Mouse (Mus musculus): ENCODE measurements at regions not wholly inside any gene's neighbourhood (a gene's known extent, or its start where the extent isn't known, plus 50 kb on each side); places are given as distances from the start of the nearest gene placed in this dataset.

DNA sequence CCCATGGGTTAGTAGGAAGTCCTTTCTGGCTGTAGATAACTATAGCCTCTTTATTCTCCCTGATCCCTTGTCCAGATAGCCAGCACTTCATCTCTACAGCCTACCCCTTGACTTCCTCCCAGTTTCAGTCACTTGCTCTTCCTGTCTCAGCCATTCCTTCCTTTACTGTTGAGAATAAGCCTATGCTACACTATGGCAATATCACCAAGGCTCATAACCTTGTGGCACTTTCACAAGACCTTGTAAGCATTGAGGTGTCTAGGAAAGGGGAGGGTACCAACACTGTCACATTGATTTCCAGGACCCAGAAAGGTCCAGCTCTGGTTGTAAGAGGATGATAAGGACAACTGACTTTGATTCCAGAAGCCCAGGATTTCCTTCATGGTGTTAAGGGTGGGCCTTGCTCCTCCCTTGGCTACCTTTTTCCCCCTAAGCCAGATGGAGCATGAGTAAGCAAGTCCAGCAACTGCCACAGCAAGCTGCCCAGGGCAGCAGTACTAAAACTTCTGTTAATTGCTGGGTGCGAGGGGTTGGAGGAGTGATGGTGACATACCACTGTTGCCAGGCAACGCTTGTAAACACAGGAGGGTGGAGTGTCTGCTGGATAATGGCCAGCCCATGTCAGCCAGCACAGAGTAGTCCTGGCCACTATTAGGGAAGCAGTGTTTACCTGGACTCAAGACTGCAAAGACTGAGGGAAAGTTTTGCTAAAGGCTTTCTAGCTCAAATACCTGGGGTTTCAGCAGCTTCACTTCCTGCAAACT, 75.7 kb downstream of the Ankrd16 start:
- DNase-seq, result no peak

DNA sequence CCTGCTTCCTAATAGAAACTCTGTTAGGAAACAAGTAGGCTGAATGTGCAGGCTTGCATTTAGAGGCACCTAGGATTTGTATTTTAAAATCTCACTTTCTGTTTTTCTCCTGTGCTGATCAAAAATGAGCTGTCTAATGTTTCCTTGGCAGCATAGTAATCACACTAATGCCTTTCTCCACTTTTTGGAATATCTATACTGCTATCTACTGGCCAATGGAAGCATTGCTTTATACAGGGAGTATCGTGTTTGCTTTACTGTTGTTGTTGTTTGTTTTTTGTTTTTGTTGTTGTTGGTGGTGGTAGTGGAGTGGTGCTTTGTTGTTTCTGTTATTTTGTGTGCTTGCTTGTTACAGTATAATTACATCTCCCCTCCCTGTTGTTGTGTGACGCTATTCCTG, 92.3 kb downstream of the Ankrd16 start:
- no peak for DNase-seq

DNA sequence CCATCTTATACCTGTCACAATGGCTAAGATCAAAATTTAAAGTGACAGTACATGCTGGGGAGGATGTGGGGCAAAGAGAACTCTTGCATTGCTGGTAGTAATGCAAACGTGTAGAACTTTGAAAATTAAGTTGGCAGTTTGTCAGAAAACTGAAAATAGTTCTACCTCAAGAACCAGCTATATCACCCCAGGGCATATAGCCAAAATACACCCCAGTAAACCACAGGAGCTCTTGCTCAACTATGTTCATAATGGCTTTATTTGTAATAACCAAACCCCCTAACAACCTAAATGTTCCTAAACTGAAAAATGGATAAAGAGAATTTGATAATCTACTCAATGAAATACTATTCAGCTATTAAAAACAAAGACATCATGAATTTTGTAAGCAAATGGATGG, 102.3 kb downstream of the Ankrd16 start:
- DNase-seq, result no peak

DNA sequence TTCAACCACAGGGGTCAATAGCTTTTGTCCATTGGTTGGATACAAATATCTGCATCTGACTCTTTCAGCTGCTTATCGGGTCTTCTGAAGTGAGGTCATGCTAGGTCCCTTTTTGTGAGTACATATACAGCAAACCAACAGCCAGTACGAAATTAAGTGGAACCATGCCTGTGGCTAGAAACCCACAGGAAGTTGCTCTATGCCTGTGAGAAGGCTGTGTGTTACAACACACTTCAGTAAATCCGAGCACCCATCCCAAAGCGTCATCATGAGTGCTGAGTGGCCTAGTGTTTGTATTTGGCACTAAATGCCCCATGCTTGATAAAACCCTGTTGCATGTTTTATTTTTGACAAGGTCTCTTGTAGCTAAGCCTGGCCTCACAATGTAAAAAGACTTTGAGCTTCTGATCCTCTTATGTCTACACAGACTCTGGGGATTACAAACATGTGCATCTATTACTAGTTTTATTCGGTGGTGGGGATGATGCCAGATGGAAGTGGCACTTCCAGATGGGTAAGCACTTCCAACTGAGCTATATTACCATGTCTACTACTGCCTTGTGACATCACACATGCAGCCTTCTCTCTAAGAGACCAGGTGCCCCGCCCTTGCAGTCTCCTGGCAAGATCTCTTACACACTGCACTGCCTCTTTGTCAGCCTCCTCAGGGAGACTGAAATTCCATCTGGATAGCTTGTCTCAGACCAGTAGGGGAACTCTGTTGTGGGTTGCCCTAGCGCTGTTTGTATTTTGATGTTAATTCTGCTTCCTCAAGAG, 117.3 kb downstream of the Ankrd16 start:
- no peak for DNase-seq

DNA sequence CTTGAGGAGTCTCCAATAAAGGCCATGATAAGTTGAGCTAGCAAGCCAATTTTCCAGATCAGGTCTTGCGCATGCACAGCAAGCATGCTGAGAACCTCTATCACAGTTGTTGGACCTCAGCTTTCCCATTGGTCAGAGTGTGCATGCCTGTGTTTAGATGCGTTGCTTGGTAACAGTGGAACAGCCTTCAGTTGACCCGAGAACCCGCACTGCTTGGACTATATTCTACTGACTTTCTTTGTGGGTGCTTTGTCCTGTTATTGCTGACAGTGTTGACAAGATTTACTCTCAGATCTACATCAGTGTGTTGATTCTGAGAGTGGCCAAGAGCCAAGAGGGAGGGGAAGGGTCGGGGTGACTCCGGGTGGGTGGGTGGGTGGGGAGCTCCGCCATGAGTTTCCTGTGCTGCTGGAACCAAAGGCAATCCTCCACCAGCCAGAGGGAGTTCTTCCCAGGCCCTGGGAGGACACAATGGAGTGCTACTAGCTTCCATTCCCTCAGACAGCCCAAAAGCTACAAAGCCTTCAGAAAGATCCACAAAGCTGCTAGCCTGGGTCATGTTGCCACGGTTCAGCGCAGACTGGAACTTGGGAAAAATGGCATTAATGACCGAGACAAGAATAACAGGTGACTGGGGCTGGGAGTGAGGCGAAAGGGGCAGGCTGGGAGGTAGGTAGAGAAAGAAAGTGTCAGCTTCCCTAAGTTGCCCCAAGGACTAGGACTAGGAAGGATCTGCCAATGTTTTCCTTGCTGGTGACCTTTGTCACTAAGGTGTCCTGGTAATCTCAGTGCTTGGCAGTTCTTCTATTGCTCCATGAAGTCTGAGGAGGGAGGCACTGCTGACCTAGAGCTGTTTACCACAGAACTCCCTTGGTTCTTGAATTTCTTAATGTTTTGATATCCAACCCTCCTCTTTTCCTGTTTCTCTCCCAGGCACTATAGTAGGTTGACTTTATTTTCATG, 122.3 kb downstream of the Ankrd16 start:
- DNase-seq, result no peak

DNA sequence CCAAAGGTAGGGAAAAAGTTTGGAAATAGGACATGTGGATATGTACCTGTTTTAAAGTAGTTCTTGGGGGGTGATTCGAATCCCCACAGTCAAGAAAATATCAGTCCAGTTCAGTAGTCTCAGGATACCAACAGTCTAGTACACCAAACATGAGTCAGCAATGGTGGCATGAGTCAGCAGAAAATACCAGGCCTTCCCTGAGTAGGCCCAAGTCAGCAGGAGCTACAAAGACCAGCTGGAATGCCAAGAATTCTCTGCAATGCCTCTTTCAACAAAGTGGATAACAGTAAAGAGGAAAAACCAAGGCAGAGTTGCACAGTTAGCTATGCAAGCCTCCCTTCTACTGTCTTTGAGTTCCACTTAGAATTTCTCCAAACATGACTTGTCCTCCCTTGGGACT, 137.1 kb downstream of the Ankrd16 start:
- no peak for DNase-seq

DNA sequence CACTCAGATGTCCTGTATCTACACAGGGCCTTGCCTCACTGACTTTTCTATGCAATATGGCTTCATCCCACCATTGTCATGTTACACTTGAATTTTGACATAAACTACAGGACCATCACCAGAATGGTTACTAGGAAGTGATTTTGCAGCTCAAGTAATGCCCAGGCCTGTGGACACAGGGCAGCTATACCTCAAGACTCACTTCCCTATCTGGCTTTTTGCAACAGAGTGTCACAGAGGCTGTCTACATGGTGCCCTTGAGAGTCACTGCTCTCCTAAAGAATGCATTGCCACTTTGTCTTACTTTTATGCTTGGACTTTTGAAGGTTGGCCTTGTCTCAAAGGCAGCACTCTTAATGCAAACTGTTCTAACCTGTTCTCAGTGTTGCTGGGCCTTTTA, 139.7 kb downstream of the Ankrd16 start:
- DNase-seq, result no peak

DNA sequence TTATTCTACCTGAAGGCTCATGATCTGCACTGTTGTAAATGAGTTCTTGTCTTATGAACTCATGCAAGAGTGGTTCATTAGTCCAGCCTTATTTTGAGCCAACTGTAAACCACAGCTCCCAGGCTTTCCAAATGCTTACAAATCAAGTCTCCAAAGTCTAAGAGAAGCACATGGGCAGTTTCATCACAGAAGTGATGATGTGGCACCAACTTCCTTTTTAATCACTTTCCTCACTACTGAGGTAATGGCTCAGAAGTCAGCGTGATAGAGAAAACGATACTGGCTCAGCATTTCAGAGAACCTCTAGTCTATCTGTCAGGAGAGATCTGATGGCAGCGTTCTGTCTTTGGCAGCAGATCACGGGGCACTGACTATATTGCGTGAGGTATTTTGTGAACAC, 140.4 kb downstream of the Ankrd16 start:
- DNase-seq, result no peak

DNA sequence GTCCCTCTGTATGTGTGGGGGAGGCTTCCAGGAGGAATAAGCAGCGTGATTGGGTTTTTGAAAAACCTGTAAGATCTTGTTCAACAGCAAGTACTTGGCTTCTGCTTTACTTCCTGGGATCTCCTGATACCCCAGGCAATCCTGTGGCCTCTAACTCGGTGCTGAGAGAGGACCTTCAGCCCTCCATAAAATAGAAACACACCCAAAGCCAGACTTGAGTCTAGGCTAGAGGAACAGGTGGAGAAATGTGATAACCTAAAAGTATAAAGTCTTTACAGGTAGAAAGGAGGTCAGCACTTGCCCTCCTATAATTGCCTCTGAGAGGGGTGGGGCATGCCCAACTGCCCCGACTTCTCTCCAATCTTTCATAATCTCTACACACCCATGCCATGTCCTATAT, 183.1 kb downstream of the Ankrd16 start:
- no peak for DNase-seq

DNA sequence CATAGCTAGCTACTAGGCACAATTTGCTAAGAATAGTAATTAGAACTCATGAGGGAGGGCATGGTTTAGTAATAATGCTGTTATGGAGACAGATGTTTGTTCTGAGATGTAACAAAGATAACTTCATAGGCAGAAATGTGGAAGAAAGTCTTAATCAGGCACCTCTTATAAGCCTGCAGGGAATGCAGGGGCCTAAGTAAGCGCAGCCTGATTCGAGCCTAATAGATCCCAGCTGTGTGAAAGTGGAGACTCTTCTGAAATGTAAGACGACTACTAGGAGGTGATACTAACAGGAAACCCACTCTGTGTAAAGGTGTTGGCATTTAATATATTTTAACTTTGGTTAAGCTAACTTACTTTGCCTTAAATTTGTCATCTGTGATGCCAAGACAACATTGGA, 187.7 kb downstream of the Ankrd16 start:
- no peak for DNase-seq

DNA sequence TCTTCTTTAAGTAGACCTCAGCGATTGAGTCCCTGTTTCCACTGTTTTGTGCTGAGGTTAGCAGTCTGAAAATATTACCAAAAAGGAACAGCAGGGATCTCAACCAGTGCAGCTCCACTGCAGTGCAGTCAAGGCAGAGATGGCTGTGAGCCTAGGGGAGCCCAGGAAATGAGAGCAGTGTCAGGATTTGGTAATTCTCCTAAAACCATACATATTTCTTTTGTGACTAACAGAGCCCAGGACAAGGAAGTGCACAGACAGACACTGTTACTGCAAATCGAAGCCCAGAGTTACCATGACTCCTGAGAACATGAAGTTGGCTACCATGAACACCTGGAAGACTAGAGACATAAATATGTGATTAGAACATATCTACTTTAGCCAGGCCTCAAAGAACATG, 189.3 kb downstream of the Ankrd16 start:
- DNase-seq, result no peak

DNA sequence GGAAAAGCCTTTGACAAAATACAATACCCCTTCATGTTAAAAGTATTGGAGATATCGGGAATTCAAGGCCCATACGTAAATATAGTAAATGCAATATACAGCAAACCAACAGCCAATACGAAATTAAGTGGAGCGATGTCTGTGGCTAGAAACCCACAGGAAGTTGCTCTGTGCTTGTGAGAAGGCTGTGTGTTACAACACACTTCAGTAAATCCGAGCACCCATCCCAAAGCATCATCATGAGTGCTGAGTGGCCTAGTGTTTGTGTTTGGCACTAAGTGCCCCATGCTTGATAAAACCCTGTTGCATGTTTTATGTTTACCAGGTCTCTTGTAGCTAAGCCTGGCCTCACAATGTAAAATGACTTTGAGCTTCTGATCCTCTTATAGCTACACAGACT, 194.3 kb downstream of the Ankrd16 start:
- no peak for DNase-seq

DNA sequence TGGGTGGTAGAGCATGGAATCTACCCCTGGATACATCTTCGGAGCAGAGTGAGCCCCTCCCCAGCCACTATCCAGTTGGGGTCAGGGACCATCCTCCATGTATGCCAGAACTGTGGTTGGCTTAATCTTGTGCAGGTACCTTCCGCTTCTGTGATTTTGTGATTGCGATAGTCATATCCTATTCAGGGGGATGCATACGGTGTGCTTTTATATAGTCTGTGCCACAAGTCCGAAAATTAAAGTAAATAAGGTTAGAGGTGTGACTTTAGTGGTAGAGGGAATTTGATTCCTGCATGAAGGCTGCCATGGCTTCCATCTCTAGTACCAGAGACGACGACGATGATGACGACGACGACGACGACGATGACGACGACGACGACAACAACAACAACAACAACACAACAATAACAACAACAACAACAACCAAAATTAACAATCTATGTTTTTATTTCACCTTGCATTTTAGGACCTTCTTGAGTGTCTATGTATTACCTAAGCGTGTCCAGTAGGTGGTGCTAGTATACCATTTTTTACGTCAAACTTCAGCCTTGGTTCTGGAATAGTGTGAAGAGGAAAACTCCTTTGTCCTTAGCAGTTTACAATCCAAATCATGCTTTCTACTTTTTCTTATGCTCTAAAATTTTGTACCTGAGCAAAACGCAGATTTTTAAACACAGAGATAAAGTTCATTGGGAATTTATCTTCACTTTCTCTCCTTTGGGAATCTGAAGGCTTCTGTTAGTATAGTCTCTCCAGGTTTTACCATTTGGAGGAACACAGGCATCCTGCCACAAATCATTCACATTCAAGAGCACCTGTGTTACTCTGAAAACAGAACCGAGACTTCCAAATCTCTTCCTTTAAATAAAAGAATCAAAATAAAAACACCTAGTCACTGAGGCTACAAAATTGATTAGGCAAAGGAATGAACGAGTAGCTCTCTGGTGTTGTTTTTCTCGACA, 224.5 kb downstream of the Ankrd16 start:
- DNase-seq, result no peak

DNA sequence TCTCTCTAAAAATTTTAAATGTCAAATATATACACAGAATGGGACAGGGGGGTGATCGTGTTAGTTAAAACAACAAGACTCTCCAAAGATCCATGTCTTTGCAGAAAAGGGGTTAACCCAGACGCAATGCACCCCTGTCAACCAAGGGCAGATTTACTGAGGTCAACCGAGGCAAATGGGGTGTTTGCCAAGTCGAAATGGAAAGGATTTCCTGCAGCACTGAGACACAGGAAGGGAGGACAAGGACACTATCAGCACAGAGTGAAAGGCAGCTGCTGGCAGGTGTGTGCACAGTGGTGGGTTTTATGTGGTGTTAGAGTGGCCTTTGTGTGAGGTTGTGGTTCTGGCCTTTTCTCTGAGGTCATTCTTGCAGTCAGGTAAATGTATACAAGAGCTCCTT, 226.7 kb downstream of the Ankrd16 start:
- DNase-seq, result no peak

DNA sequence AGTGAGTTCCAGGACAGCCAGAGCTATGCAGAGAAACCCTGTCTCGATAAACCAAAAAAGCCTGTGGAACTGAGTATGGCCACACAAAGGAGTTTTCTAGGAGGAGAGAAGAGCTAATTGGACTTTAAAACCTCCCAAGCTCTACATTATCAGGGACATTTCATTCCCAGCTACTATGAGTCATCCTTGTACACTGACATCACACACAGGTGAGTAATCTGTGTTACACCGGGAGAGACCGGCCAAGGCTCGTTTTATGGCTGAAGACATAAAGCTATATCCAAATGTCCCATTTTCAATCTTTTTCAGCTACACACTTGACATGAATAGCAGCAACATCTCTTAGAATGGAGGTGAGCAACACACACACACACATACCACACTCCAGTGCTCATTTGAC, 229.5 kb downstream of the Ankrd16 start:
- no peak for DNase-seq

DNA sequence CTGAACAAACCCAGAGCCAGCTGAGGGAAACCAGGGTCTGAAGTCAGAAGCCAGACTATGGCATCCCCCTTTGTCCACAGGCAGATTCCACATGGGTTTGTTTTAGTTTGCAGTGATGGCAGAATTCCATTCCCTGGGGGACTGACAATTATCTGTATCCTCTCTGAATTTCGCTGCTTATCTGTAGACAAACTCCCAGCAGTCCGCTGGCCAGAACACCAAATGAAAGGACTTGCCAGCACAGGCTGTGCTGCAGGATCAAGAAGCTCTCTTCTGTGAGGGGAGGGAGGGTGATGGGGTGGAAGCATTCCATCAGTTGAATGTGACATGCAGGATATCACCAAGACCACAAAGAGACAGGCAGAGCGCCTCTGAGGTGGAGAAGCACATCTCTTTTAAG, 233.8 kb downstream of the Ankrd16 start:
- DNase-seq, result no peak

DNA sequence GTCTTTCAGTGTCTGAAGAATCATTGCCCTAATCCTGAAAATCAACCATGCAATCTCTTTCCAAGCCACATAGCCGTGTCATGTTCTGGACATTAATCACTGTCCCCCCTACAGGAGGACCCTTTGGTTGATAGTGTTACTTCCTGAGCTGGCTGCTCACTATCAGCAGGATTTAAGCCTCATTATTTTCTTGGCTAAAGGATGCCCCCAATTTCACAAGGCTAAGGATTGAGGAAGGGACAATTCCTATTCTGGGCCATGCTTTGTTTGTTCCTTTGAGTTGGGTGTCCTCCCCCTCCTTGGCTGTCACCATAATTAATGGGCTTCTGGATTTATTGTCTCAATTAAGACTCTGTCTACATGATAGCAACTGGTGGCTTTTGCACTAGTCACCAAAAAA, 241.9 kb downstream of the Ankrd16 start:
- no peak for DNase-seq

DNA sequence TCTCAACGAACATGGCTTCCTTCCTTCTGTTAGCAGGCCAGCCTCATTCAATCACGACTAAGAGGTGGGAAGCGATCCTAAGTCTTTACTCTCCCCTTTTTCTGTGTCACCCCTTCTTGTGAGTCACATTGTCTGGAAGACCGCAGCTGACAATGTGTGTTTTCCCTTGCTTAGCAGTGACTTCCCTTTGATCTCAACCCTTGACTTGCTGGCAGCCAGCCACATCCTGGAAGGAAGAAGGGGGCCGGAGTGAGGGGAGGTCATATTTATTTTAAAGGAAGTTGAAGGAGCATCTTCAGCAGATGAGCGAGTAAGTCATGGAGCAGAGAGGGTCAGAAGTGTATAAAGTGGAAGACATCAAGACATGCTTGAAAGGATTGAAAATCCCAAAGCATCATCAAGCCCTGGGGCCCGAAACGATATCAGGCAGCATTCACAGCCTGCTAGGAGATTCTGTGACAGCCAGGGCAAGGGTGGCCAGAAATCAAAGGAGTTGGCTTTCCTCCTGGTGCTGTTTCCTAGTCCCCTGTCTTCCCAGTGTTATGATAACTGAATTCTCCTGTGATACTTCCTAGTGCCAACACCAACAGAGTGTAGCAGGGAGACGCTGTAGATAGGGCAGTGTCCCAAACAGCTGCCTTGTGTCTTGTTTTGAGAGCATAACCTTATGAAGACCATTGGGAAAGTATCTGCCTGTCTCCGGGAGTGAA, 245.9 kb downstream of the Ankrd16 start:
- DNase-seq, result peak; percentile 17

DNA sequence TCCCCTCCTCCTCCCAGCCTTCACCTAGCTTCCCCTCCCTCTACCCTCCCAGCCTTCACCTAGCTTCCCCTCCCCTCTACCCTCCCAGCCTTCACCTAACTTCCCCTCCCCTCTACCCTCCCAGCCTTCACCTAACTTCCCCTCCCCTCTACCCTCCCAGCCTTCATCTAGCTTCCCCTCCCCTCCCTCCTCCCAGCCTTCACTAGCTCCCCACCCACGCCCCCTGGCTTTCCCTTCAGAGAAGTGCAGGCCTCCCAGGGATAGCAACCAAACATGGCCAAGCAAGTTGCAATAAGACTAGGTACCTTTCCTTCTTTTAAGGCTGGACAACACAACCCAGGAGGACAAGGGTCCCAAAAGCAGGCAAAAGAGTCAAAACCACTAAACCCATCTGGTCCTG, 248.5 kb downstream of the Ankrd16 start:
- no peak for DNase-seq

DNA sequence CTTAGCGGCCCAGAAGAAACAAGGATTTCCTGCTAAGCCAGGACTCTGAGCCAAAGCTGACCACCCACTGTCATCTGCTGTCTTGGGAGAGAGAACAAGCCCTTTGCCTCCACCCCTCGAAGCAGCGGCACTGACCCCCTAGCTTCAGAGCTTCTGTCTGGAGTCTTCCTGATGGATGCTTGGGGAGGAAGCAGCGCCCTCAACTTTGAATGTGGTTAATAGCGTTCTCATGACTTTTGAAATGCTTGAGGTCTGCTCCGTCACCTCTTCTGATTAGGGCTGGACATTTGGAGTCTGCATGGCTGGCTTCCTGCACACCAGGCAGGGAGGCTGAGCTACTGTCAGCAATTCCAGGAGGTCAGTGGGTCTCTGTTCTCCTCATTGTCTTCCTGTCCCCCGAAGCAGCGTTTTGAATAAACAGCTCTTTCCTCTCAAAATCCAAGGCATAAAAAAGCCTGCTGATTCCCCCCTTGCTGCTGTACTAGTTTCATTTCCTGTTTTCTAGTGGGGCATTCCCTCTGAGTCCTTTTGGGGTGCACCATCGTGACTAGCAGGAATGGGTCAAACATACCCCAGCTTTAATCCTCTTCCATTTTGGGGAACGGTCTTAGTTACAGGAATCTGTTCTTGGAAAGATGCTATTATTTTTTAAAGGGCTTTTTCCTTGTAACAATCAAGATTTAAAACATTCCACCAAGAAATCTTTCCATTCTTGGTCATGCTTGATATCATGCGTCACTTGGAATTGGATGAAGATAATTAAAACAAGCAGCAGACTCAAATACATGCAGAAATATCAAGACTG, 256.0 kb downstream of the Ankrd16 start:
- DNase-seq, result no peak

DNA sequence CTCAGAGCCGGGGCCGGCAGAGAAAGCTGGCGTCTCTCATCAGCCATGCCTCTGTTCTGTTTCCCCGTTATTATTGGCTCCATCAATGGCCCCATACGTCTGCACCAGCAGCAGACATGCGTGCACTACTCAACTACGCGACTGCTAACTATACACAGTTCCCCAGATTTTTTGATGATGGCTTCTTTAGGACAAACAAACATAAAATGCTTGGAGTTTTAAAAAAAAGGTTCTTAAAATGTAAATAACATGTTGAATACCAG, 256.6 kb downstream of the Ankrd16 start:
- DNase-seq, result no peak
